Comparison of ENCODE assay signal across 10 mouse cellular contexts in genomic region chr9:104379532-104380162, GRCm38 (mm10). TPM values are rescaled to one million over a fixed set of nuclear protein-coding genes. Genes with fewer than 3 reads are reported as not detected.
A peak's percentile ranks its signal among the peaks of the same experiment; 100 is the strongest.
DNase-seq lines count a peak whose midpoint lies in the region; TF ChIP-seq lines count a peak whose summit lies in the region.
"Had no signal": no experiment of that assay in that cellular context is flagged by ENCODE, and none has a peak within 500 bp of the region (broad histone marks: within the 10 kb centered on the region; RNA-seq: fewer than 3 reads in every experiment).

No protein-coding gene starts in this region.

- no peaks in the 10 kb centered on the region for H3K4me1 ChIP-seq in hindbrain, embryonic 10.5 days (replicated peaks)
- H3K4me1 ChIP-seq: heart, embryonic 15.5 days; megakaryocyte, embryonic 14.5 days had no signal

- H3K4me3 ChIP-seq in layer of hippocampus, adult 2 months: no peak overlapping the region
- no peak overlapping the region for H3K4me3 ChIP-seq in hindbrain, embryonic 10.5 days
- H3K4me3 ChIP-seq: heart, embryonic 15.5 days; megakaryocyte, embryonic 14.5 days had no signal

- H3K9me3 ChIP-seq in hindbrain, embryonic 10.5 days: no peaks in the 10 kb centered on the region
- H3K9me3 ChIP-seq: heart, embryonic 15.5 days had no signal

- H3K27ac ChIP-seq in layer of hippocampus, adult 2 months: no peak overlapping the region
- H3K27ac ChIP-seq in hindbrain, embryonic 10.5 days: no peak overlapping the region
- H3K27ac ChIP-seq: heart, embryonic 15.5 days had no signal

- peak; percentile 89 for TF ChIP-seq CTCF in layer of hippocampus, adult 2 months (conservative IDR thresholded peaks at IDR 0.05)
- TF ChIP-seq CTCF in brain, embryonic 14.5 days (IDR thresholded peaks at IDR 0.05; ENCODE audit: borderline replicate concordance, extremely low read depth, insufficient read depth, insufficient read length): peak; percentile 35; the same call in 1 of the 2 replicates

- no peaks in the 10 kb centered on the region for H3K36me3 ChIP-seq in hindbrain, embryonic 10.5 days
- H3K36me3 ChIP-seq: heart, embryonic 15.5 days had no signal

- WGBS in hindbrain, embryonic 10.5 days: 66% methylated on average over 9 of the region's 9 CpGs

- no peaks in the 10 kb centered on the region for H3K27me3 ChIP-seq in hindbrain, embryonic 10.5 days (ENCODE audit: insufficient read depth, poor library complexity, severe bottlenecking)
- H3K27me3 ChIP-seq: heart, embryonic 15.5 days; megakaryocyte, embryonic 14.5 days had no signal

- no peak for TF ChIP-seq POLR2A in brain, embryonic 14.5 days (IDR thresholded peaks at IDR 0.05; ENCODE audit: borderline replicate concordance, extremely low read depth, insufficient read depth, insufficient read length, poor library complexity, severe bottlenecking)

- peak; percentile 2 for DNase-seq in cerebellum, adult 8-10 months
- DNase-seq in cerebellum, adult 11 months: no peak
- DNase-seq in layer of hippocampus, adult 2 months (ENCODE audit: low spot score in 2 of 2): peak; percentile 15 to 44
- no peak for DNase-seq in layer of hippocampus, adult 9-10 months (ENCODE audit: low spot score)
- peak; percentile 74 for DNase-seq in 3T3-L1 (ENCODE audit: low read depth, low spot score)
- DNase-seq in brain, embryonic 14.5 days (ENCODE audit: low read depth): peak; percentile 76
- peak; percentile 40 for DNase-seq in lung, postnatal 14 days
- no peak for DNase-seq in hindbrain, embryonic 10.5 days (ENCODE audit: low spot score)

RNA-seq across cellular contexts. Expression of gene Acpp, which starts 42.1 kb away (rescaled TPM):
- under 1 TPM in 1 of 2 experiments, not detected in 1; 0.76 TPM for total RNA-seq in layer of hippocampus, adult 2 months (2021)
- 0.23 and 0.40 TPM in 2 replicates for polyA plus RNA-seq in brain, embryonic 14.5 days (2012; rRNA removed)
- 0.22 and 0.29 TPM in 2 replicates for polyA plus RNA-seq in hindbrain, embryonic 10.5 days (2016; fragmentation: Nextera tagmentation; extraction: Ambion mirVana)

Comparison
In these comparisons a context has a peak if more than half of its experiments do, and no peak if none do; other contexts are left out.
1. DNase-seq: peak in cerebellum, adult 8-10 months (single experiment), layer of hippocampus, adult 2 months (2 of 2), 3T3-L1 (single experiment), brain, embryonic 14.5 days (single experiment) and lung, postnatal 14 days (single experiment); none in cerebellum, adult 11 months (single experiment), layer of hippocampus, adult 9-10 months (single experiment) and hindbrain, embryonic 10.5 days (single experiment).